Mouse (Mus musculus): ENCODE results near the gene Rbm11. TPM values are rescaled to one million over a fixed set of nuclear protein-coding genes. Genes with fewer than 3 reads are reported as not detected.

Rbm11 gene
- polyA plus RNA-seq (2012; rRNA removed), result 4.5 and 4.7 TPM in 2 replicates

DNA sequence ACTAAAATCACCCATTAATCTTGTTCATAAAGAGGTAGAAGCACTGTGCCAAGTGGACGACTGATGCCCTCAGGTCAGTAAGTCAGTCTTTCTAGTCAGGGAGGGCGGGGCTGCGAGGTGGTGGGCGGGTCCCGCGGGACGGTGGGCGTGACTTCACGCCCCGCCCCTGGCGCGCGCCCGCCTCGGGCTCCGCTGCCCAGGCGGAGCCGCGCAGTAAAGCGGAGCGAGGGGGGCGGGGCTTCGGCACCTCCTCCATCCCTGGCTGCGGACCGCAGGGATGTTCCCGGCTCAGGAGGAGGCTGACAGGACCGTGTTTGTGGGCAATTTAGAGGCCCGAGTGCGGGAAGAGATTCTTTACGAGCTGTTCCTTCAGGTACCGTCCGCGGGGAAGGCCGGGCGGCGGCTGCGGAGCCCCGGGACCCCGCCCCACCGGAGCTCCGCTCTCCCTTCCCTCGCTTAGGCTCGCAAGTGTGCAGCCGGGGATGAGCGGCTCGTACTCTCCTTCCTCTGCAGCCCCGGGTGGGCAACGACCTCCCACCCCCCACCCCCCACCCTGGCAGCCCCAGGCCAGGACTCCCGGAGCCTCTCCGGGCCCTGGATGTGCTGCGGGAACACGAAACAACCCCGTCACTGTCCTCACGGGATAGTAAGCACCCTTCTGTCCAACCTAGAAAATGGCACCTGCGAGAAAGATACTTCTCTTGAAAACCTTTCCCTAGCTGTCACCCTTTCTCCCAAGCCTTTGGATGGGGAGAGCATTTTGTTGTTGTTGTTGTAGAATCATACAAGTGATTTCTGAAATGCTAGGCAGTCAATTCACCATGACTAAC is at the start of gene Rbm11:
TSS of gene Rbm11 (plus strand) at position 174 of the 830 bp plus-strand sequence.
- TF ChIP-seq POLR2A (IDR thresholded peaks at IDR 0.05; ENCODE audit: control insufficient read depth, low read depth, low read length) (peak; percentile 44; the same call in 1 of the 2 replicates), CTCF (IDR thresholded peaks at IDR 0.05; ENCODE audit: control insufficient read depth, insufficient read depth, insufficient replicate concordance, low read depth, low read length) (no peak)
- Histone ChIP-seq H3K4me3 (ENCODE audit: control insufficient read depth, low read depth, low read length) (peak within 1 kb of the TSS; percentile 98), H3K27me3 (ENCODE audit: control insufficient read depth, insufficient read depth, low read length) (no peaks in the 10 kb centered on the region), H3K36me3 (ENCODE audit: control insufficient read depth, insufficient read depth, low read length) (no peaks in the 10 kb centered on the region), H3K27ac (ENCODE audit: control insufficient read depth, insufficient read depth, low read depth, low read length) (peak within 1 kb of the TSS; percentile 67), H3K4me1 (ENCODE audit: control insufficient read depth, insufficient read depth, low read length) (no peaks in the 10 kb centered on the region; the same call in 1 of the 2 replicates)

DNA sequence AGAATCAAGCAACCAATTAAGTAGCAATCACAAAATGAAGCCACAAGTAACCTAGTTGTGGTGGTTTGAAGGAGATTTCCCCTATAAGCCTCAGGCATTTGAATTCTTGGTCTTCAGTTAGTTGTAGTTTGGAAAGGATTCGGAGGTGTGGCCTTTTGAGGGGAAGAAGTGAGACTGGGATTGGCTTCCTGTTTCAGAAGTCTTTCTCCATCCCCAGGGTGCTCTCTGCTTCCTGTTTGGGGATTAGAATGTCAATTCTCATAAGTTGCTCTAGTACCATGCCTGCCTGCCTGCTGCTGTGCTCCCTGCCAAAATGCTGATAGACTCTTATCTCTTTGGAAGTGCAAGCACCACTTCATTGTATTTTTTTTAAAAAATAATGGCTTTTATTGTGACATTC is 47.3 kb upstream of the Rbm11 start:
- Histone ChIP-seq H3K27me3 (ENCODE audit: control insufficient read depth, insufficient read depth, low read length) (no peaks in the 10 kb centered on the region), H3K4me1 (ENCODE audit: control insufficient read depth, insufficient read depth, low read length) (no peaks in the 10 kb centered on the region), H3K27ac (ENCODE audit: control insufficient read depth, insufficient read depth, low read depth, low read length) (no peak overlapping the region), H3K4me3 (ENCODE audit: control insufficient read depth, low read depth, low read length) (no peak overlapping the region), H3K36me3 (ENCODE audit: control insufficient read depth, insufficient read depth, low read length) (no peaks in the 10 kb centered on the region)
- TF ChIP-seq POLR2A (IDR thresholded peaks at IDR 0.05; ENCODE audit: control insufficient read depth, low read depth, low read length) (no peak), CTCF (IDR thresholded peaks at IDR 0.05; ENCODE audit: control insufficient read depth, insufficient read depth, insufficient replicate concordance, low read depth, low read length) (no peak)

DNA sequence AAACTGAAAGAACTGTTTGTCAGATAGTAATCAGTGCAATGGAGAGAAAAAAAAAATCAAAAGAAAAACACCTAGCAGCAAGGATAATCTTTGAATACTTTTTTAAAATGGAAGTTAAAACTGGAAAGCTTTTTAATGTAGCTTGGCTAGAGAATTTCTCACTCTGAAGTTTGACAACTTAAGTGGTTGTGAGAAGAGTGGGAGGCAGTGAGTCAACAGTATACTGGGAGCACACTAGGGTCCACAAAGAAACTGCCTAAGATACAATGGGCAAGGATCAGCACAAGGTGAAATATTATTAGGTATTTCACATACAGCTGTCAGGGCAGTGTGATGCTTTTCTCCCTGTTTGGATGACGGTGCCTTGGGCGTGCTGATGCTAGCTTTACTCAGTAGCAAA is 29.7 kb upstream of the Rbm11 start:
- Histone ChIP-seq H3K4me3 (ENCODE audit: control insufficient read depth, low read depth, low read length) (no peak overlapping the region), H3K36me3 (ENCODE audit: control insufficient read depth, insufficient read depth, low read length) (no peaks in the 10 kb centered on the region), H3K4me1 (ENCODE audit: control insufficient read depth, insufficient read depth, low read length) (no peaks in the 10 kb centered on the region), H3K27me3 (ENCODE audit: control insufficient read depth, insufficient read depth, low read length) (no peaks in the 10 kb centered on the region), H3K27ac (ENCODE audit: control insufficient read depth, insufficient read depth, low read depth, low read length) (no peak overlapping the region)
- TF ChIP-seq CTCF (IDR thresholded peaks at IDR 0.05; ENCODE audit: control insufficient read depth, insufficient read depth, insufficient replicate concordance, low read depth, low read length) (no peak), POLR2A (IDR thresholded peaks at IDR 0.05; ENCODE audit: control insufficient read depth, low read depth, low read length) (no peak)

DNA sequence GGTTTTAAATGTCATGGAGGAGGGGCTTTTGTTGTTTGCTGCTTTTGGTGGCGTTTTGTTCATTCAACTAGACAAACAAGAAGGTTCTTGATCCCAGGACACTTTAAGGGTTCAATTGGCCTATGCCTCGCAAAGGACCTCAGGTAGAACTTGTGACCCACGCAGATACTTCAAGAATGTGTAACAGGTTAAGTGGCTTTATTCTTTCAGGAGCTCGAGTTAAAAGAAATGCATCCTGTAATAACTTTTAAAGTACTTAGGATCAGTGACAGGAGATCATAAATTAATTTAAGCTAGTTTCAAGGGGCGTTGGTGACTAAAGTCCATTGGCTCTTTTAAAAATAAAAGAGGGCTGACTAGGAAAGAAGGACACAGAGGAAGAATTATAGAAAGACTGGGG is 10.4 kb upstream of the Rbm11 start:
- Histone ChIP-seq H3K4me1 (ENCODE audit: control insufficient read depth, insufficient read depth, low read length) (no peaks in the 10 kb centered on the region), H3K4me3 (ENCODE audit: control insufficient read depth, low read depth, low read length) (no peak overlapping the region), H3K27ac (ENCODE audit: control insufficient read depth, insufficient read depth, low read depth, low read length) (no peak overlapping the region), H3K27me3 (ENCODE audit: control insufficient read depth, insufficient read depth, low read length) (no peaks in the 10 kb centered on the region), H3K36me3 (ENCODE audit: control insufficient read depth, insufficient read depth, low read length) (no peaks in the 10 kb centered on the region)
- TF ChIP-seq CTCF (IDR thresholded peaks at IDR 0.05; ENCODE audit: control insufficient read depth, insufficient read depth, insufficient replicate concordance, low read depth, low read length), result no peak
- TF ChIP-seq POLR2A (IDR thresholded peaks at IDR 0.05; ENCODE audit: control insufficient read depth, low read depth, low read length), result no peak

DNA sequence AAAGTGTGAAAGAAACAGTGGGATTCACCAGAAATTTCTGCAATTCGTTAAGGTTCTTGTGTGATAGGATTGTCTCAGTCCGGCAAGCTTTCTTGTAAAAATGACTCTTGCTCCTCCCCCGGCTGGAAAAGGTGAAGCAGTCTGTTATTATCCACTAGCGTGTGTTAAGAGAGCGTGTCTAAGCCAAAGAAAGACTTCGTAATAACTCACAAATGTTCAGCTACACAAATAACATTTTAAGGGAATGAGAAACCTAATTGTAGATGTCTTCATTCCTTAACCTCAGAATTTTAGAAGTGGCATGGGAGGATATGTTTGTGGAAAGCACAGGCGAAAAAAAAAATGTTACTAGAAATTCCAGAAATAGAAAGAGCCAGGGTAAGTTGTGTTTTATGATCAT is 6.7 kb upstream of the Rbm11 start, which contains the start of gene Lipi:
TSS of gene Lipi (minus strand) at position 101 of the 400 bp plus-strand sequence.
- Histone ChIP-seq H3K36me3 (ENCODE audit: control insufficient read depth, insufficient read depth, low read length) (no peaks in the 10 kb centered on the region), H3K27ac (ENCODE audit: control insufficient read depth, insufficient read depth, low read depth, low read length) (no peak within 1 kb of the TSS), H3K27me3 (ENCODE audit: control insufficient read depth, insufficient read depth, low read length) (no peaks in the 10 kb centered on the region), H3K4me1 (ENCODE audit: control insufficient read depth, insufficient read depth, low read length) (no peaks in the 10 kb centered on the region), H3K4me3 (ENCODE audit: control insufficient read depth, low read depth, low read length) (no peak within 1 kb of the TSS)
- TF ChIP-seq POLR2A (IDR thresholded peaks at IDR 0.05; ENCODE audit: control insufficient read depth, low read depth, low read length), result no peak
- no peak for TF ChIP-seq CTCF (IDR thresholded peaks at IDR 0.05; ENCODE audit: control insufficient read depth, insufficient read depth, insufficient replicate concordance, low read depth, low read length)

DNA sequence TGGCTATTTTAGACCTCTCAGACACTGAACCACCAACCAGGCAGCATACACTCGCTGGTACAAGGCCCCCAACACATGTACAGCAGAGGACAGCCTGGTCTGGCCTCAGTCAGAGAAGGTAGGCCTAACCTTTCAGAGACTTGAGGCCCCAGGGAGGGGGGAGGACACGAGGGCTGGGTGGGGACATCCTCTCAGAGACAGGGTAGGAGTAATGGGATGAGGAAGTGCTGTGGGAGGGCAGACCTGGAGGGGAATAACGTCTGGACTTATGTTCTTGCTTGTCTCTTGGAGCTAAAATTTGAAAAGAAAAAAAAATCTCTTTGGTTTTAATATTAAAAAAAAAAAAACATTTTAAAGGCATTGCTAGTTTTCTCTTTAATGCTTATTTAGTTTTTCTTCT is 6.2 kb upstream of the Rbm11 start:
- Histone ChIP-seq H3K27ac (ENCODE audit: control insufficient read depth, insufficient read depth, low read depth, low read length) (no peak overlapping the region), H3K4me3 (ENCODE audit: control insufficient read depth, low read depth, low read length) (no peak overlapping the region), H3K27me3 (ENCODE audit: control insufficient read depth, insufficient read depth, low read length) (no peaks in the 10 kb centered on the region), H3K36me3 (ENCODE audit: control insufficient read depth, insufficient read depth, low read length) (no peaks in the 10 kb centered on the region), H3K4me1 (ENCODE audit: control insufficient read depth, insufficient read depth, low read length) (no peaks in the 10 kb centered on the region)
- no peak for TF ChIP-seq CTCF (IDR thresholded peaks at IDR 0.05; ENCODE audit: control insufficient read depth, insufficient read depth, insufficient replicate concordance, low read depth, low read length)
- TF ChIP-seq POLR2A (IDR thresholded peaks at IDR 0.05; ENCODE audit: control insufficient read depth, low read depth, low read length), result no peak

DNA sequence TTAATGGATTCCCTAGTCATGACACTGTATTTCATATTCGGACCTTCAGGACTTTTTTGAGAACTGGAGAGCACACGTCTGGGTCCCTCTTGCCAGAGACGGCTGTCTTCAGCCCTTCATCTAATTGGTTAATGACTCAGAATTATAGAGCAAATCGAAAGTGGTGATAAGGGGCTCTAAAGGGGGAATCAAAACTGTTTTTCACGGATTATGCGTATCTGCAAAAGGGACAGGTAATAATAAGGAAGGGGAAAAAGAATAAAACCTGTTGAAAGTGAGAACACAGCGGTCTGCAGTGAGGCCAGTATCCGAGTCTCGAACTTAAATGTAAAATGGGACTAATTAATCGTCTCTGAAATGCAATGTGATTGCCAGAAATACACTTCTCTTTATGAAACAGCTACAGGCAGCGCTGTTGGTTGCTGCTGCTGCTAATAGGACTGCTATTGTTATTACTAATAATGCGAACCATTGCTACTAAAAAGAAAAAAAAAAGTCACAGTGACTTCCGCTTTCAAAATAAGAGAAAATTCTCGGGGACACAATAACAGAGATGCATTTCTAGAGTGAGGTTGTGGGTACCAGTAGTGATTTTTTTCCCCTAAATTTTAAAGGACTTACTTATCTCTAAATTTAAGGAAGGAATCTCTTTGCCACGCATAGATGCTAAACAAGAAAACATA is 998 bp downstream of the Rbm11 start:
- no peaks in the 10 kb centered on the region for H3K36me3 ChIP-seq (ENCODE audit: control insufficient read depth, insufficient read depth, low read length)

More for the DNA sequence above, 998 bp downstream of the Rbm11 start:
- H3K4me1 ChIP-seq (ENCODE audit: control insufficient read depth, insufficient read depth, low read length), result no peaks in the 10 kb centered on the region; the same call in 1 of the 2 replicates
- H3K27me3 ChIP-seq (ENCODE audit: control insufficient read depth, insufficient read depth, low read length), result no peaks in the 10 kb centered on the region
- H3K4me3 ChIP-seq (ENCODE audit: control insufficient read depth, low read depth, low read length), result peak overlapping the region; percentile 98; the same call in 1 of the 2 replicates
- TF ChIP-seq POLR2A (IDR thresholded peaks at IDR 0.05; ENCODE audit: control insufficient read depth, low read depth, low read length) (no peak), CTCF (IDR thresholded peaks at IDR 0.05; ENCODE audit: control insufficient read depth, insufficient read depth, insufficient replicate concordance, low read depth, low read length) (no peak)
- H3K27ac ChIP-seq (ENCODE audit: control insufficient read depth, insufficient read depth, low read depth, low read length), result no peak overlapping the region
